24 mouse cellular contexts compared by ENCODE assay signal in the genomic region with DNA sequence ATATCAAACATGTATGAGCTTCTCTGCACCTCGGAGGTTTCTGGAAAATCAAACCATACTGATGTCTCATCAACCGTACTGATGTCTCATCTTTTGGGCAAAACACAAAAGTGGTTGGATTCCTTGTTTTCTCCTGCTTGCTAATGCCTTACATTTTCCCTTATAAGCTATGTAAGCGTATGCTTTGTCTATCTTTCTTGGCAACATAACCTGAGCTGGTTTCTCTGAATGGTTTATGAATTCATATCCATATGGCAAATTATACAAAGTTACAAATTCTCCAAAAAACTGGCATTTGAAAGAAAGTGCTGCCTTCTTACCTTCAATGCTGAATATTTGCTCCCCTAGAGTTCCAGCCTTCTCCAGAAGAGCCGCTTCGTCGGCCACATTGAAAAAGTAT. TPM values are rescaled to one million over a fixed set of nuclear protein-coding genes. Genes with fewer than 3 reads are reported as not detected.
DNase-seq lines count a peak whose midpoint lies in the region; ATAC-seq lines count a peak whose summit lies in the region.
"Had no signal": no experiment of that assay in that cellular context is flagged by ENCODE, and none has a peak within 500 bp of the region (broad histone marks: within the 10 kb centered on the region; RNA-seq: fewer than 3 reads in every experiment).

No protein-coding gene starts in this region.

- no peaks in the 10 kb centered on the region for H3K4me1 ChIP-seq in forebrain, embryonic 16.5 days (replicated peaks; ENCODE audit: control insufficient read depth, insufficient read depth, low read length)
- H3K4me1 ChIP-seq in forebrain, embryonic 13.5 days = no peaks in the 10 kb centered on the region
- no peaks in the 10 kb centered on the region for H3K4me1 ChIP-seq in hindbrain, embryonic 12.5 days
- H3K4me1 ChIP-seq: embryonic facial prominence, embryonic 13.5 days; embryonic facial prominence, embryonic 15.5 days had no signal

- H3K4me2 ChIP-seq in forebrain, embryonic 16.5 days (ENCODE audit: low read length) = no peak overlapping the region
- no peak overlapping the region for H3K4me2 ChIP-seq in forebrain, embryonic 13.5 days
- no peak overlapping the region for H3K4me2 ChIP-seq in hindbrain, embryonic 12.5 days (replicated peaks)
- H3K4me2 ChIP-seq: embryonic facial prominence, embryonic 13.5 days; embryonic facial prominence, embryonic 15.5 days had no signal

- no peak for DNase-seq in frontal cortex, postnatal 14 days (ENCODE audit: low spot score in 2 of 2)
- DNase-seq: adrenal gland, adult 8-10 months; adrenal gland, postnatal 14 days; adrenal gland, postnatal 36 days; B cell, adult 2 months; cerebellum, adult 11 months; cerebellum, adult 18-20 months; cerebellum, adult 8-10 months; cerebellum, adult 9-11 months; cerebellum, postnatal 14 days; cerebellum, postnatal 36 days had no signal

- peak; percentile 64; the same call in 1 of the 2 replicates for ATAC-seq in forebrain, embryonic 16.5 days
- ATAC-seq in forebrain, embryonic 13.5 days = no peak
- ATAC-seq in frontal cortex, adult (ENCODE audit: low TSS enrichment) = peak; percentile 77
- ATAC-seq in hindbrain, embryonic 12.5 days (ENCODE audit: low FRiP score) = no peak
- ATAC-seq: activated CD4-positive, CD25-positive, alpha-beta regulatory T cell, adult 4 months; CD4-positive, CD25-positive, alpha-beta regulatory T cell, adult 4 months; forebrain, embryonic 14.5 days; Patski had no signal

- no peak overlapping the region for H3K9ac ChIP-seq in forebrain, embryonic 16.5 days (replicated peaks; ENCODE audit: low read depth, low read length)
- no peak overlapping the region for H3K9ac ChIP-seq in forebrain, embryonic 13.5 days
- H3K9ac ChIP-seq in hindbrain, embryonic 12.5 days = no peak overlapping the region
- H3K9ac ChIP-seq: embryonic facial prominence, embryonic 13.5 days; embryonic facial prominence, embryonic 15.5 days had no signal

- no peak overlapping the region for H3K27ac ChIP-seq in forebrain, embryonic 16.5 days (ENCODE audit: low read length)
- H3K27ac ChIP-seq in forebrain, embryonic 13.5 days = no peak overlapping the region
- no peak overlapping the region for H3K27ac ChIP-seq in hindbrain, embryonic 12.5 days
- H3K27ac ChIP-seq: embryonic facial prominence, embryonic 13.5 days; embryonic facial prominence, embryonic 15.5 days had no signal

- 79% methylated on average over 6 of the region's 6 CpGs for WGBS in forebrain, embryonic 16.5 days
- WGBS in forebrain, embryonic 13.5 days = 95% methylated on average over 6 of the region's 6 CpGs
- 94% methylated on average over 6 of the region's 6 CpGs for WGBS in hindbrain, embryonic 12.5 days

- no peaks in the 10 kb centered on the region for H3K9me3 ChIP-seq in forebrain, embryonic 16.5 days (ENCODE audit: control insufficient read depth, low read length)
- no peaks in the 10 kb centered on the region for H3K9me3 ChIP-seq in forebrain, embryonic 13.5 days (replicated peaks)
- no peaks in the 10 kb centered on the region for H3K9me3 ChIP-seq in hindbrain, embryonic 12.5 days (replicated peaks)
- H3K9me3 ChIP-seq: embryonic facial prominence, embryonic 13.5 days; embryonic facial prominence, embryonic 15.5 days; G1E had no signal

- H3K36me3 ChIP-seq in forebrain, embryonic 16.5 days (ENCODE audit: control insufficient read depth, insufficient read depth) = no peaks in the 10 kb centered on the region
- H3K36me3 ChIP-seq in forebrain, embryonic 13.5 days (ENCODE audit: poor library complexity, severe bottlenecking) = no peaks in the 10 kb centered on the region
- no peaks in the 10 kb centered on the region for H3K36me3 ChIP-seq in hindbrain, embryonic 12.5 days
- H3K36me3 ChIP-seq: embryonic facial prominence, embryonic 13.5 days; embryonic facial prominence, embryonic 15.5 days; G1E had no signal

- no peaks in the 10 kb centered on the region for H3K27me3 ChIP-seq in forebrain, embryonic 16.5 days (replicated peaks; ENCODE audit: control insufficient read depth, insufficient read depth, low read length)
- no peaks in the 10 kb centered on the region for H3K27me3 ChIP-seq in forebrain, embryonic 13.5 days
- no peaks in the 10 kb centered on the region for H3K27me3 ChIP-seq in hindbrain, embryonic 12.5 days
- H3K27me3 ChIP-seq: CH12.LX; embryonic facial prominence, embryonic 13.5 days; embryonic facial prominence, embryonic 15.5 days; Patski had no signal

- H3K4me3 ChIP-seq in forebrain, embryonic 16.5 days (replicated peaks; ENCODE audit: low read length) = no peak overlapping the region
- no peak overlapping the region for H3K4me3 ChIP-seq in forebrain, embryonic 13.5 days
- no peak overlapping the region for H3K4me3 ChIP-seq in hindbrain, embryonic 12.5 days
- H3K4me3 ChIP-seq: embryonic facial prominence, embryonic 13.5 days; embryonic facial prominence, embryonic 15.5 days; erythroblast, embryonic 14.5 days had no signal

RNA-seq across cellular contexts. Expression of a gene that starts 56.7 kb away (rescaled TPM):
- polyA plus RNA-seq in forebrain, embryonic 16.5 days (2015; fragmentation: Nextera tagmentation; extraction: Ambion mirVana) = 112 TPM in 2 replicates
- polyA plus RNA-seq in forebrain, embryonic 13.5 days (2015; fragmentation: Nextera tagmentation; extraction: Ambion mirVana) = 99.4 and 100 TPM in 2 replicates
- 80.4 and 84.6 TPM in 2 replicates for polyA plus RNA-seq in hindbrain, embryonic 12.5 days (2016; fragmentation: Nextera tagmentation; extraction: Ambion mirVana)

RNA-seq across cellular contexts. Expression of a gene that starts 57.2 kb away (rescaled TPM):
- 0.89 and 1.5 TPM in 2 replicates for polyA plus RNA-seq in forebrain, embryonic 16.5 days (2015; fragmentation: Nextera tagmentation; extraction: Ambion mirVana)
- polyA plus RNA-seq in forebrain, embryonic 13.5 days (2015; fragmentation: Nextera tagmentation; extraction: Ambion mirVana) = 1.6 and 1.7 TPM in 2 replicates
- polyA plus RNA-seq in hindbrain, embryonic 12.5 days (2016; fragmentation: Nextera tagmentation; extraction: Ambion mirVana) = 2.0 and 2.9 TPM in 2 replicates
- polyA plus RNA-seq: erythroblast, embryonic 14.5 days; G1E had no signal

Comparison
In these comparisons a context has a peak if more than half of its experiments do, and no peak if none do; other contexts are left out.
1. ATAC-seq: peak in forebrain, embryonic 16.5 days (single experiment) and frontal cortex, adult (single experiment); none in forebrain, embryonic 13.5 days (single experiment) and hindbrain, embryonic 12.5 days (single experiment).